Mouse (Mus musculus): ENCODE results near the gene Aff3. TPM values are rescaled to one million over a fixed set of nuclear protein-coding genes. Genes with fewer than 3 reads are reported as not detected.

Gene Aff3
- polyA plus RNA-seq, 1 experiment from 2014 or later, result 10.5 TPM

GRCm38 (mm10) chr1:38293671-38294335 is 371.0 kb downstream of the Aff3 start:
- Histone ChIP-seq H3K9me3 (no peaks in the 10 kb centered on the region), H3K4me3 (no peak overlapping the region), H3K9ac (no peak overlapping the region), H3K4me2 (no peak overlapping the region), H3K27me3 (no peaks in the 10 kb centered on the region), H3K27ac (no peak overlapping the region), H3K4me1 (no peaks in the 10 kb centered on the region), H3K36me3 (no peaks in the 10 kb centered on the region)
- no peak for ATAC-seq (ENCODE audit: borderline replicate concordance, extremely low read depth, low FRiP score, low TSS enrichment)
- WGBS, result 86% methylated on average over 12 of the region's 12 CpGs

- WGBS, result 64% methylated on average over 4 of the region's 4 CpGs
- no peak overlapping the region for H3K27ac ChIP-seq
- no peak overlapping the region for H3K4me3 ChIP-seq
- H3K9ac ChIP-seq, result no peak overlapping the region
- no peaks in the 10 kb centered on the region for H3K36me3 ChIP-seq
- H3K27me3 ChIP-seq, result no peaks in the 10 kb centered on the region
- H3K4me1 ChIP-seq, result no peaks in the 10 kb centered on the region
- H3K9me3 ChIP-seq, result no peaks in the 10 kb centered on the region
- H3K4me2 ChIP-seq, result no peak overlapping the region
- ATAC-seq (ENCODE audit: borderline replicate concordance, extremely low read depth, low FRiP score, low TSS enrichment), result no peak
Observed at GRCm38 (mm10) chr1:38292851-38293250, 371.9 kb downstream of the Aff3 start.

- Histone ChIP-seq H3K27me3 (no peaks in the 10 kb centered on the region), H3K27ac (no peak overlapping the region), H3K9ac (no peak overlapping the region), H3K4me1 (no peaks in the 10 kb centered on the region), H3K36me3 (no peaks in the 10 kb centered on the region), H3K4me3 (no peak overlapping the region), H3K4me2 (no peak overlapping the region), H3K9me3 (no peaks in the 10 kb centered on the region)
- 82% methylated on average over 6 of the region's 6 CpGs for WGBS
- no peak for ATAC-seq (ENCODE audit: borderline replicate concordance, extremely low read depth, low FRiP score, low TSS enrichment)
Observed at GRCm38 (mm10) chr1:38291915-38292314, 372.8 kb downstream of the Aff3 start.

- no peak overlapping the region for H3K27ac ChIP-seq
- H3K9ac ChIP-seq, result no peak overlapping the region
- no peaks in the 10 kb centered on the region for H3K9me3 ChIP-seq
- no peak overlapping the region for H3K4me3 ChIP-seq
- no peaks in the 10 kb centered on the region for H3K36me3 ChIP-seq
- H3K27me3 ChIP-seq, result no peaks in the 10 kb centered on the region
- 73% methylated on average over 4 of the region's 4 CpGs for WGBS
- H3K4me1 ChIP-seq, result no peaks in the 10 kb centered on the region
- H3K4me2 ChIP-seq, result no peak overlapping the region
- ATAC-seq (ENCODE audit: borderline replicate concordance, extremely low read depth, low FRiP score, low TSS enrichment), result no peak
Observed at GRCm38 (mm10) chr1:38291497-38291896, 373.3 kb downstream of the Aff3 start.

- Histone ChIP-seq H3K27me3 (no peaks in the 10 kb centered on the region), H3K4me3 (no peak overlapping the region), H3K27ac (no peak overlapping the region), H3K9ac (no peak overlapping the region), H3K36me3 (no peaks in the 10 kb centered on the region), H3K9me3 (no peaks in the 10 kb centered on the region), H3K4me1 (no peaks in the 10 kb centered on the region), H3K4me2 (no peak overlapping the region)
- 87% methylated on average over 7 of the region's 7 CpGs for WGBS
- ATAC-seq (ENCODE audit: borderline replicate concordance, extremely low read depth, low FRiP score, low TSS enrichment), result no peak
Observed at GRCm38 (mm10) chr1:38290881-38291280, 373.9 kb downstream of the Aff3 start.

- Histone ChIP-seq H3K4me2 (no peak overlapping the region), H3K27ac (no peak overlapping the region), H3K4me3 (no peak overlapping the region), H3K4me1 (no peaks in the 10 kb centered on the region), H3K9me3 (no peaks in the 10 kb centered on the region), H3K27me3 (no peaks in the 10 kb centered on the region), H3K36me3 (no peaks in the 10 kb centered on the region), H3K9ac (no peak overlapping the region)
- ATAC-seq (ENCODE audit: borderline replicate concordance, extremely low read depth, low FRiP score, low TSS enrichment), result no peak
- WGBS, result 75% methylated on average over 5 of the region's 5 CpGs
Observed at GRCm38 (mm10) chr1:38289891-38290290, 374.9 kb downstream of the Aff3 start.

- Histone ChIP-seq H3K4me2 (no peak overlapping the region), H3K4me1 (no peaks in the 10 kb centered on the region), H3K9me3 (no peaks in the 10 kb centered on the region), H3K4me3 (no peak overlapping the region), H3K27ac (no peak overlapping the region), H3K36me3 (no peaks in the 10 kb centered on the region), H3K27me3 (no peaks in the 10 kb centered on the region), H3K9ac (no peak overlapping the region)
- 83% methylated on average over 1 of the region's 1 CpGs for WGBS
- no peak for ATAC-seq (ENCODE audit: borderline replicate concordance, extremely low read depth, low FRiP score, low TSS enrichment)
Observed at GRCm38 (mm10) chr1:38288716-38289115, 376.0 kb downstream of the Aff3 start.

GRCm38 (mm10) chr1:38286551-38286950 is 378.2 kb downstream of the Aff3 start:
- WGBS, result 71% methylated on average over 1 of the region's 1 CpGs
- Histone ChIP-seq H3K27me3 (no peaks in the 10 kb centered on the region), H3K4me2 (no peak overlapping the region), H3K36me3 (no peaks in the 10 kb centered on the region), H3K4me3 (no peak overlapping the region), H3K27ac (no peak overlapping the region), H3K4me1 (no peaks in the 10 kb centered on the region), H3K9ac (no peak overlapping the region), H3K9me3 (no peaks in the 10 kb centered on the region)
- no peak for ATAC-seq (ENCODE audit: borderline replicate concordance, extremely low read depth, low FRiP score, low TSS enrichment)

- Histone ChIP-seq H3K4me1 (no peaks in the 10 kb centered on the region), H3K27me3 (no peaks in the 10 kb centered on the region), H3K27ac (no peak overlapping the region), H3K9me3 (no peaks in the 10 kb centered on the region), H3K4me3 (no peak overlapping the region), H3K4me2 (no peak overlapping the region), H3K9ac (no peak overlapping the region), H3K36me3 (no peaks in the 10 kb centered on the region)
- 80% methylated on average over 7 of the region's 7 CpGs for WGBS
- no peak for ATAC-seq (ENCODE audit: borderline replicate concordance, extremely low read depth, low FRiP score, low TSS enrichment)
Observed at GRCm38 (mm10) chr1:38280549-38280948, 384.2 kb downstream of the Aff3 start.

- Histone ChIP-seq H3K4me1 (no peaks in the 10 kb centered on the region), H3K9ac (no peak overlapping the region), H3K27ac (no peak overlapping the region), H3K9me3 (no peaks in the 10 kb centered on the region), H3K27me3 (no peaks in the 10 kb centered on the region), H3K4me3 (no peak overlapping the region), H3K4me2 (no peak overlapping the region), H3K36me3 (no peaks in the 10 kb centered on the region)
- WGBS, result 91% methylated on average over 2 of the region's 2 CpGs
- ATAC-seq (ENCODE audit: borderline replicate concordance, extremely low read depth, low FRiP score, low TSS enrichment), result no peak
Observed at GRCm38 (mm10) chr1:38271312-38271711, 393.4 kb downstream of the Aff3 start.

GRCm38 (mm10) chr1:38268246-38269042 is 396.3 kb downstream of the Aff3 start:
- H3K4me3 ChIP-seq, result no peak overlapping the region
- H3K9me3 ChIP-seq, result no peaks in the 10 kb centered on the region
- ATAC-seq (ENCODE audit: borderline replicate concordance, extremely low read depth, low FRiP score, low TSS enrichment), result no peak
- no peaks in the 10 kb centered on the region for H3K27me3 ChIP-seq
- no peak overlapping the region for H3K9ac ChIP-seq
- H3K27ac ChIP-seq, result no peak overlapping the region
- peaks cover 8% of the 10 kb centered on the region for H3K4me1 ChIP-seq
- 53% methylated on average over 20 of the region's 20 CpGs for WGBS
- no peak overlapping the region for H3K4me2 ChIP-seq
- no peaks in the 10 kb centered on the region for H3K36me3 ChIP-seq

GRCm38 (mm10) chr1:38263251-38263650 is 401.5 kb downstream of the Aff3 start:
- peaks cover 22% of the 10 kb centered on the region for H3K4me1 ChIP-seq
- 45% methylated on average over 8 of the region's 8 CpGs for WGBS
- H3K27me3 ChIP-seq, result no peaks in the 10 kb centered on the region
- H3K4me2 ChIP-seq, result no peak overlapping the region
- H3K36me3 ChIP-seq, result no peaks in the 10 kb centered on the region
- no peak overlapping the region for H3K4me3 ChIP-seq
- H3K9ac ChIP-seq, result no peak overlapping the region
- no peaks in the 10 kb centered on the region for H3K9me3 ChIP-seq
- ATAC-seq (ENCODE audit: borderline replicate concordance, extremely low read depth, low FRiP score, low TSS enrichment), result no peak
- H3K27ac ChIP-seq, result no peak overlapping the region
